Mouse (Mus musculus): ENCODE data around the gene Dhrs3.
A peak's percentile ranks its signal among the peaks of the same experiment; 100 is the strongest.

Dhrs3 gene

GRCm38 (mm10) chr4:144892133-144892936 lies at the start of gene Dhrs3:
Gene Dhrs3, plus strand, starts transcription at chr4:144892827.
- DNase-seq: peak; percentile 94 to 95

GRCm38 (mm10) chr4:144861756-144862505 lies 30.7 kb upstream of the Dhrs3 start:
- no peak for DNase-seq

GRCm38 (mm10) chr4:144867926-144868325 lies 24.7 kb upstream of the Dhrs3 start:
- DNase-seq: no peak

GRCm38 (mm10) chr4:144868584-144868983 lies 24.0 kb upstream of the Dhrs3 start:
- no peak for DNase-seq

GRCm38 (mm10) chr4:144872905-144873304 lies 19.7 kb upstream of the Dhrs3 start:
- DNase-seq: no peak

- DNase-seq: no peak
Measured at GRCm38 (mm10) chr4:144875576-144876093, 17.0 kb upstream of the Dhrs3 start.

GRCm38 (mm10) chr4:144879549-144879948 lies 13.1 kb upstream of the Dhrs3 start:
- no peak for DNase-seq

- DNase-seq: no peak
Measured at GRCm38 (mm10) chr4:144881376-144881775, 11.3 kb upstream of the Dhrs3 start.

GRCm38 (mm10) chr4:144882881-144883331 lies 9.7 kb upstream of the Dhrs3 start:
- DNase-seq: no peak

- DNase-seq: no peak
Measured at GRCm38 (mm10) chr4:144886460-144886859, 6.2 kb upstream of the Dhrs3 start.

GRCm38 (mm10) chr4:144888750-144889149 lies 3.9 kb upstream of the Dhrs3 start:
- no peak for DNase-seq

GRCm38 (mm10) chr4:144889505-144890301 lies 2.9 kb upstream of the Dhrs3 start:
- no peak for DNase-seq

- DNase-seq: peak; percentile 55 to 65
Measured at GRCm38 (mm10) chr4:144890690-144891120, 1.9 kb upstream of the Dhrs3 start.

GRCm38 (mm10) chr4:144891121-144891711 lies 1.4 kb upstream of the Dhrs3 start:
- peak; percentile 51 to 65 for DNase-seq

- no peak for DNase-seq
Measured at GRCm38 (mm10) chr4:144891743-144892132, 889 bp upstream of the Dhrs3 start.

- no peak for DNase-seq
Measured at GRCm38 (mm10) chr4:144892937-144893272, 278 bp downstream of the Dhrs3 start.

- DNase-seq: peak; percentile 74 to 87
Measured at GRCm38 (mm10) chr4:144893561-144894486, 1.2 kb downstream of the Dhrs3 start.

- DNase-seq: peak; percentile 61 to 63
Measured at GRCm38 (mm10) chr4:144894487-144895210, 2.0 kb downstream of the Dhrs3 start.

GRCm38 (mm10) chr4:144895211-144895590 lies 2.6 kb downstream of the Dhrs3 start:
- DNase-seq: peak; percentile 58 to 67

GRCm38 (mm10) chr4:144896321-144896720 lies 3.7 kb downstream of the Dhrs3 start:
- peak; percentile 83 to 86 for DNase-seq
